Mouse (Mus musculus) forebrain, embryonic 13.5 days (tissue): ENCODE data around the gene Pkp4. TPM values are rescaled to one million over a fixed set of nuclear protein-coding genes. Genes with fewer than 3 reads are reported as not detected.

Experiments used
- ATAC-seq: fragments of 200-750 bp; cut with Nextera tagmentation; 2 replicates; pipeline ENCODE4 v1.8.0; 2017
- H3K27ac ChIP-seq: fragments of 300-500 bp; sonication (generic); 2 replicates; pipeline ENCODE4 v1.5.1; 2015; ENCODE audit warnings: inconsistent platforms, mild to moderate bottlenecking, moderate library complexity
- H3K27me3 ChIP-seq: fragments of 300-500 bp; sonication (generic); 2 replicates; pipeline ENCODE4 v1.6.1; 2015; ENCODE audit warnings: mild to moderate bottlenecking, inconsistent platforms
- H3K36me3 ChIP-seq: fragments of 300-500 bp; sonication (generic); 2 replicates; pipeline ENCODE4 v1.6.1; 2015; ENCODE audit warnings: mild to moderate bottlenecking, inconsistent platforms; ENCODE audit not compliant: poor library complexity, severe bottlenecking
- H3K4me1 ChIP-seq: fragments of 300-500 bp; sonication (generic); 2 replicates; pipeline ENCODE4 v1.6.1; 2015; ENCODE audit warnings: inconsistent platforms
- H3K4me2 ChIP-seq: fragments of 300-500 bp; sonication (generic); 2 replicates; pipeline ENCODE4 v1.6.1; 2015; ENCODE audit warnings: inconsistent platforms, mild to moderate bottlenecking, moderate library complexity
- H3K4me3 ChIP-seq: fragments of 300-500 bp; sonication (generic); 2 replicates; pipeline ENCODE4 v1.5.1; 2015; ENCODE audit warnings: mild to moderate bottlenecking, inconsistent platforms
- H3K9ac ChIP-seq: fragments of 300-500 bp; sonication (generic); 2 replicates; pipeline ENCODE4 v1.6.1; 2015; ENCODE audit warnings: mild to moderate bottlenecking, inconsistent platforms
- H3K9me3 ChIP-seq: fragments of 300-500 bp; sonication (generic); replicated peaks from 2 replicates; pipeline ENCODE4 v1.6.1; 2016; ENCODE audit warnings: inconsistent platforms
- WGBS: fragments of 180-500 bp; shearing (Covaris S2); methylation state at CpG from one replicate; pipeline ENCODE4 v1.1.7; 2015; 5-methylcytosine and 5-hydroxymethylcytosine counted together
- polyA plus RNA-seq: library from polyadenylated mRNA; unstranded; fragments of >200 nt; fragmentation: Nextera tagmentation; extraction: Ambion mirVana; gene quantifications from 2 replicates; pipeline ENCODE4 v1.2.1, GENCODE M21; 2015

Gene Pkp4
- polyA plus RNA-seq, 1 experiment from 2014 or later: 19.7 TPM

DNA sequence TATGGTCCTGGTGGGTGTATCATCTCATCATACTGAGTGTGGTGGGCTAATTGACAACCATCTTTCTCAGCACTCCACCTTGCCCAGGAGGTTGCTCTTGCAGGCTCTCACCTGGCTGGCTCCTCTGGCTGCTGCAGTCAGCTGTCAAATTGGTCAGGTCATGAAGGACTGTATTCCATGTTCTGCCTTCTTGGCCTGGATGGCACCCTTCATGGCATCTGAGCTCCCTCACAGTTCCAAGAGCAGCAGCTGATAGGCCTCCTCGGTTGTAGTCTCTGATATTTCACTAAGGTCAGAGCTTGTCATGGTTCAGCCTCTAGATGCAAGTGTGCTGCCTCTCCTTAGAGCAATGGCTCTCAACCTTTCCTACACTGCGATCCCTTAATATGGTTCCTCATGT lies 45.5 kb downstream of the Pkp4 start:
- Histone ChIP-seq H3K36me3 (no peaks in the 10 kb centered on the region), H3K9me3 (no peaks in the 10 kb centered on the region), H3K4me2 (no peak overlapping the region), H3K4me3 (no peak overlapping the region), H3K4me1 (0 out of 2 replicates have a peak, but pooled peaks cover 4% of the 10 kb centered on the region), H3K27ac (no peak overlapping the region), H3K27me3 (no peaks in the 10 kb centered on the region), H3K9ac (no peak overlapping the region)
- WGBS: 95% methylated on average over 2 of the region's 2 CpGs
- ATAC-seq: no peak

GRCm38 (mm10) chr2:59207240-59207639 lies 46.6 kb downstream of the Pkp4 start:
- WGBS: 57% methylated on average over 4 of the region's 4 CpGs
- Histone ChIP-seq H3K4me2 (no peak overlapping the region), H3K9ac (no peak overlapping the region), H3K4me1 (0 out of 2 replicates have a peak, but pooled peaks cover 4% of the 10 kb centered on the region), H3K27ac (no peak overlapping the region), H3K9me3 (no peaks in the 10 kb centered on the region), H3K27me3 (no peaks in the 10 kb centered on the region), H3K4me3 (no peak overlapping the region), H3K36me3 (no peaks in the 10 kb centered on the region)
- 0 out of 2 replicates have a peak, but pooled peaks have one; percentile 21 for ATAC-seq

GRCm38 (mm10) chr2:59207725-59208124 lies 47.1 kb downstream of the Pkp4 start:
- no peak overlapping the region for H3K9ac ChIP-seq
- H3K4me1 ChIP-seq: 0 out of 2 replicates have a peak, but pooled peaks cover 4% of the 10 kb centered on the region
- ATAC-seq: no peak
- no peak overlapping the region for H3K27ac ChIP-seq
- no peaks in the 10 kb centered on the region for H3K36me3 ChIP-seq
- H3K27me3 ChIP-seq: no peaks in the 10 kb centered on the region
- no peak overlapping the region for H3K4me2 ChIP-seq
- no peaks in the 10 kb centered on the region for H3K9me3 ChIP-seq
- H3K4me3 ChIP-seq: no peak overlapping the region
- WGBS: 53% methylated on average over 5 of the region's 5 CpGs

DNA sequence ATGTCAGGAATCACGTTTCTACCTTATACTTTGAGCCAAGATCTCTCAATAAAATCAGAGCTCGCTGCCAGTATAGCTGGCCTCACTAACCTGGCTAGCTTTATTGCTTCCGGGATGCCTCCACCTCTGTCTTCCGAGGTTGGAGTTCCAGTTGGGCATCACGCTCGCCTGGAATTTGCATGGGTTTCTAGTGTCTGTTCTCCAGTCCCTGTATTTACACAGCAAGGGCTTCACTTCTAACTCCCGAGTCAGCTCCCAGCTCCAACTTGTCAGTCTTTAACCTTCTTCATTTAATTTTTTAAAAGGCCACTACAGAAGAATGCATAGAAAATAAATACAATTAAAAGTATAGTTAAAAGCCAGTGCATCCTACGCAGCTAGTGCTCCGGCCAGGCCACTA lies 47.6 kb downstream of the Pkp4 start:
- H3K9me3 ChIP-seq: no peaks in the 10 kb centered on the region
- no peak overlapping the region for H3K4me2 ChIP-seq
- no peak overlapping the region for H3K9ac ChIP-seq
- H3K27ac ChIP-seq: no peak overlapping the region
- no peaks in the 10 kb centered on the region for H3K27me3 ChIP-seq
- no peaks in the 10 kb centered on the region for H3K36me3 ChIP-seq
- no peak for ATAC-seq
- no peak overlapping the region for H3K4me3 ChIP-seq
- 0 out of 2 replicates have a peak, but pooled peaks cover 4% of the 10 kb centered on the region for H3K4me1 ChIP-seq
- 86% methylated on average over 9 of the region's 9 CpGs for WGBS

GRCm38 (mm10) chr2:59211051-59211450 lies 50.4 kb downstream of the Pkp4 start:
- ATAC-seq: no peak
- Histone ChIP-seq H3K9ac (no peak overlapping the region), H3K27ac (no peak overlapping the region), H3K27me3 (no peaks in the 10 kb centered on the region), H3K36me3 (no peaks in the 10 kb centered on the region), H3K9me3 (no peaks in the 10 kb centered on the region), H3K4me2 (no peak overlapping the region), H3K4me3 (no peak overlapping the region), H3K4me1 (0 out of 2 replicates have a peak, but pooled peaks cover 4% of the 10 kb centered on the region)
- WGBS: 94% methylated on average over 5 of the region's 5 CpGs

DNA sequence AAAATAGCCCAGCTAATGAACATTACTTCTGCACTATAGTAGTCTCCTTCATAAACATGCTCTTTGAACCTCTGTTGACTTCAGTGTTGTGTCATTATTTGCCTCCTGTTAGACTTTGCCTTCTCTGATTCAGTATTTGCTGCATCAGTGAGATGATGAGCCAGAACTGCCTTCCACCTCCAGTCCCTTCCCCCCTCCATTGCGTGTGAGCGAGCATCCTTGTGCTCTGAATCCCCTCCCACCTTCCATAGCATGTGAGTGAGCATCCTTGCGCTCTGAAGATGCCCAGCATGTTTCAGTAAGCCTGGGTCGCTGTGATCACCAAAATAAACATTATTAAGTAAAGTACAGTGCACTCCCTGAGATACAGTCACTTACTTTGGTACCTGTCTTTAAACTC lies 51.8 kb downstream of the Pkp4 start:
- Histone ChIP-seq H3K4me1 (0 out of 2 replicates have a peak, but pooled peaks cover 4% of the 10 kb centered on the region), H3K4me2 (no peak overlapping the region), H3K36me3 (0 out of 2 replicates have a peak, but pooled peaks cover 1% of the 10 kb centered on the region), H3K27ac (no peak overlapping the region), H3K4me3 (no peak overlapping the region), H3K9me3 (no peaks in the 10 kb centered on the region), H3K27me3 (no peaks in the 10 kb centered on the region), H3K9ac (no peak overlapping the region)
- ATAC-seq: no peak
- 86% methylated on average over 4 of the region's 4 CpGs for WGBS

DNA sequence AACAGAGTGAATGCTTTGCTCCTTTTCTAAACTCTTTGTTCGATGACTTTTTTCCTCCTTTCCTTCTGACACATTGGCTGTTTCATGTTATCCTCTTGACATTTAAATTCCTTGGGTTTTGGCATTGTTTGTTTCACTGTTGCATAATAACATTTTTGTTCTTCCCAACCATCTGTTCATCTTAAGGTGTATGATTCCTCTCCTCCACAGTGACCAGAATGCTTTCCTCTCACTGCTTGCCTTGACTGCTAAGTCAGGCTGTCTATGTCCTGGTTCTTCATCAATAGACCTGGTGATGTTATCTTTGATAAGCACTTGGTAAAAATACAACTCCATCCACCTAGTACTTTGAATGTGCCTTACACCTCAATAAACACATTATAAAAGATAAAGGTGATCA lies 52.2 kb downstream of the Pkp4 start:
- H3K4me3 ChIP-seq: no peak overlapping the region
- no peaks in the 10 kb centered on the region for H3K27me3 ChIP-seq
- H3K9ac ChIP-seq: no peak overlapping the region
- no peak overlapping the region for H3K27ac ChIP-seq
- H3K4me1 ChIP-seq: 0 out of 2 replicates have a peak, but pooled peaks cover under 1% of the 10 kb centered on the region
- no peak for ATAC-seq
- H3K4me2 ChIP-seq: no peak overlapping the region
- H3K36me3 ChIP-seq: 0 out of 2 replicates have a peak, but pooled peaks cover 4% of the 10 kb centered on the region
- H3K9me3 ChIP-seq: no peaks in the 10 kb centered on the region
- 95% methylated on average over 1 of the region's 1 CpGs for WGBS

- H3K4me1 ChIP-seq: peaks cover 13% of the 10 kb centered on the region
- H3K9ac ChIP-seq: no peak overlapping the region
- H3K4me2 ChIP-seq: no peak overlapping the region
- H3K36me3 ChIP-seq: 0 out of 2 replicates have a peak, but pooled peaks cover 4% of the 10 kb centered on the region
- H3K4me3 ChIP-seq: no peak overlapping the region
- no peaks in the 10 kb centered on the region for H3K9me3 ChIP-seq
- no peak for ATAC-seq
- WGBS: 87% methylated on average over 6 of the region's 6 CpGs
- H3K27ac ChIP-seq: no peak overlapping the region
- no peaks in the 10 kb centered on the region for H3K27me3 ChIP-seq
Observed at GRCm38 (mm10) chr2:59217931-59218330, 57.3 kb downstream of the Pkp4 start.

DNA sequence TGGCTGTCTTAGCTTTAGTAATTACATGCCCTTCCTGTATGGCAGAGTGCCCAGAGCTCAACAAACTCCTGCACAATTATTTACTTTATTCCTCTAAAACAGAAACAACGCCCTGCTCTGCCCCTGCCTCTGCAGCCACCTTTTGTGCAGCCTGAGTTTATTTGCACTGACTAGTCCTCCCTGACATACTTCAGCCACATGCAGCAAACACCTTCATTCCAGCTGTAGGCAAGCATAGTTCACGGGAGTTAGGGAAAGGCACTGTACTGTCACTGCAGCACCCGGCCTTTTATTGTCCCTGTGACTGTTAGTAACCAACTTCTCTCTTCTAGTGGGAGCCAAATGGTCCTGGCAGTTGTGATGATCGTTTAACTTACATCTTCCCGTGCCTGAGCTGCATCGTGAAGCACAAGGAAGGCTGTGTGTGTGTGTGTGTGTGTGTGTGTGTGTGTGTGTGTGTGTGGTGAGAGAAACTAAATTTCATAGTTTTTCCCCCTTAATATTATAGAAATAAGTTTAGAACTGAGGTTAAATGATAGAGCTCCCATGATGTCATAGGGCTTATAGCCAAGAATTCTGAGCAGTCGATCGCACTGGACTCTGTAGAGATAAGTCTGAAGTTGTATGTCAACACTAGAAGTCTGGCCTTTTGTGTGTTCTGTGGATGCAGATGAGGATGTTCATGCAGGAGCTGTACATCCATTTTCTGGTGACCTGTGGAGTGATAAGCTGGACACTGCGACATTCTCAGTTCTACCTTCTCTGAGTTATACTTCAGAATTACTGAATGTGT lies 59.5 kb downstream of the Pkp4 start:
- H3K9ac ChIP-seq: no peak overlapping the region
- H3K27me3 ChIP-seq: no peaks in the 10 kb centered on the region
- no peaks in the 10 kb centered on the region for H3K9me3 ChIP-seq
- peaks cover 13% of the 10 kb centered on the region for H3K4me1 ChIP-seq
- H3K4me3 ChIP-seq: no peak overlapping the region
- H3K4me2 ChIP-seq: no peak overlapping the region
- no peak overlapping the region for H3K27ac ChIP-seq
- H3K36me3 ChIP-seq: 0 out of 2 replicates have a peak, but pooled peaks cover 4% of the 10 kb centered on the region
- peak; percentile 41; the same call in 1 of the 2 replicates for ATAC-seq
- 53% methylated on average over 9 of the region's 9 CpGs for WGBS

- Histone ChIP-seq H3K4me3 (no peak overlapping the region), H3K27me3 (no peaks in the 10 kb centered on the region), H3K9ac (no peak overlapping the region), H3K9me3 (no peaks in the 10 kb centered on the region), H3K4me2 (no peak overlapping the region), H3K27ac (no peak overlapping the region), H3K4me1 (peaks cover 7% of the 10 kb centered on the region; the same call in 1 of the 2 replicates), H3K36me3 (no peaks in the 10 kb centered on the region)
- 87% methylated on average over 4 of the region's 4 CpGs for WGBS
- ATAC-seq: no peak; the same call in 1 of the 2 replicates
Observed at GRCm38 (mm10) chr2:59226383-59226782, 65.7 kb downstream of the Pkp4 start.

DNA sequence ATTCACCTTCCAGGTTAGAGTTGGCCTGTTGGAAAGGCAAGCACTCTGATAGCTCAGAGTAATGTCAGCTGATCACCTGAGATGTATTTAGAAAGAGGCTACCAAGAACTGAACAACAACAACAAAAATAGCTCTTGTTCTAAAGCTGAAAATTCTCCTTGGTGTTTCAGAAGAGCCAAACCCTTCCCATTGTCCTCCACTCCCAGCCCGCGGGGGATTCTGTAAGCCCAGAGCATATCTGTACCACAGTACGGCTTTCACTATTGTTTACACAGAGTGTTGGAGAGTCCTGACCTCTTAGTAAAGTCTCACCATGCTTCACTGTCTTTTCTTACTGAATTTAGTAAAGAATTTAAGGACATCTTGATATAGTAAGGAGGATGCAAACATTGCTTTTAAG lies 66.4 kb downstream of the Pkp4 start:
- Histone ChIP-seq H3K27me3 (no peaks in the 10 kb centered on the region), H3K4me3 (no peak overlapping the region), H3K9ac (no peak overlapping the region), H3K36me3 (0 out of 2 replicates have a peak, but pooled peaks cover 4% of the 10 kb centered on the region), H3K9me3 (no peaks in the 10 kb centered on the region), H3K4me1 (peaks cover 7% of the 10 kb centered on the region; the same call in 1 of the 2 replicates), H3K27ac (no peak overlapping the region), H3K4me2 (no peak overlapping the region)
- WGBS: 87% methylated on average over 3 of the region's 3 CpGs
- ATAC-seq: no peak

GRCm38 (mm10) chr2:59227508-59228263 lies 67.0 kb downstream of the Pkp4 start:
- Histone ChIP-seq H3K27ac (no peak overlapping the region), H3K36me3 (0 out of 2 replicates have a peak, but pooled peaks cover 6% of the 10 kb centered on the region), H3K4me3 (no peak overlapping the region), H3K27me3 (no peaks in the 10 kb centered on the region), H3K4me1 (peaks cover 7% of the 10 kb centered on the region; the same call in 1 of the 2 replicates), H3K4me2 (no peak overlapping the region), H3K9me3 (no peaks in the 10 kb centered on the region), H3K9ac (no peak overlapping the region)
- ATAC-seq: no peak
- WGBS: 91% methylated on average over 8 of the region's 8 CpGs
